Mouse (Mus musculus) heart, postnatal 4 days (tissue): Measurements from ENCODE around the gene Adgre5. TPM values are rescaled to one million over a fixed set of nuclear protein-coding genes. Genes with fewer than 3 reads are reported as not detected.

Experiments
- DNase-seq: peaks from one replicate; pipeline ENCODE4 v3.0.0; 2021
- total RNA-seq, 2 experiments: library from RNA; stranded (reverse); gene quantifications; 2 replicates each; pipeline ENCODE4 v1.2.3; 2021

The Adgre5 gene
- total RNA-seq, result 10 to 100 TPM; 62.8 to 63.4 TPM

- peak; percentile 88 for DNase-seq
Observed at GRCm38 (mm10) chr8:83740976-83741741, at the start of gene Adgre5. Gene Adgre5, minus strand, starts transcription at chr8:83741326.

GRCm38 (mm10) chr8:83789826-83790225, 48.7 kb upstream of the Adgre5 start:
- no peak for DNase-seq

GRCm38 (mm10) chr8:83785046-83785445, 43.9 kb upstream of the Adgre5 start:
- no peak for DNase-seq

GRCm38 (mm10) chr8:83782832-83783558, 41.9 kb upstream of the Adgre5 start:
- DNase-seq, result peak; percentile 91

- DNase-seq, result no peak
Observed at GRCm38 (mm10) chr8:83779610-83780009, 38.5 kb upstream of the Adgre5 start.

- DNase-seq, result no peak
Observed at GRCm38 (mm10) chr8:83778051-83778450, 36.9 kb upstream of the Adgre5 start.

- DNase-seq, result no peak
Observed at GRCm38 (mm10) chr8:83776632-83777031, 35.5 kb upstream of the Adgre5 start.

GRCm38 (mm10) chr8:83774221-83774620, 33.1 kb upstream of the Adgre5 start:
- no peak for DNase-seq

GRCm38 (mm10) chr8:83773452-83773846, 32.3 kb upstream of the Adgre5 start:
- DNase-seq, result no peak

GRCm38 (mm10) chr8:83772701-83773451, 31.8 kb upstream of the Adgre5 start:
- peak; percentile 53 for DNase-seq

- no peak for DNase-seq
Observed at GRCm38 (mm10) chr8:83771791-83772190, 30.7 kb upstream of the Adgre5 start.

- DNase-seq, result no peak
Observed at GRCm38 (mm10) chr8:83770669-83771068, 29.5 kb upstream of the Adgre5 start.

GRCm38 (mm10) chr8:83769720-83770119, 28.6 kb upstream of the Adgre5 start:
- DNase-seq, result no peak

GRCm38 (mm10) chr8:83768526-83768925, 27.4 kb upstream of the Adgre5 start:
- DNase-seq, result no peak

GRCm38 (mm10) chr8:83767442-83767841, 26.3 kb upstream of the Adgre5 start:
- DNase-seq, result no peak

GRCm38 (mm10) chr8:83765663-83766062, 24.5 kb upstream of the Adgre5 start:
- no peak for DNase-seq

- no peak for DNase-seq
Observed at GRCm38 (mm10) chr8:83764717-83765116, 23.6 kb upstream of the Adgre5 start.

GRCm38 (mm10) chr8:83764116-83764515, 23.0 kb upstream of the Adgre5 start:
- DNase-seq, result no peak

GRCm38 (mm10) chr8:83759231-83759759, 18.2 kb upstream of the Adgre5 start:
- DNase-seq, result peak; percentile 32

- DNase-seq, result no peak
Observed at GRCm38 (mm10) chr8:83758298-83758697, 17.2 kb upstream of the Adgre5 start.

- DNase-seq, result no peak
Observed at GRCm38 (mm10) chr8:83757084-83757607, 16.0 kb upstream of the Adgre5 start.

- DNase-seq, result peak; percentile 25
Observed at GRCm38 (mm10) chr8:83756273-83756672, 15.1 kb upstream of the Adgre5 start.

- DNase-seq, result no peak
Observed at GRCm38 (mm10) chr8:83754149-83754548, 13.0 kb upstream of the Adgre5 start.
